Comparison of ENCODE assay signal across 32 mouse cellular contexts in genomic region chr6:129380454-129380853, GRCm38 (mm10). TPM values are rescaled to one million over a fixed set of nuclear protein-coding genes. Genes with fewer than 3 reads are reported as not detected.
"Had no signal": no experiment of that assay in that cellular context is flagged by ENCODE, and none has a peak within 500 bp of the region (broad histone marks: within the 10 kb centered on the region; RNA-seq: fewer than 3 reads in every experiment).

No protein-coding gene starts in this region.

- H3K36me3 ChIP-seq: limb, embryonic 10.5 days; limb, embryonic 13.5 days; liver, embryonic 12.5 days; liver, embryonic 15.5 days; lung, embryonic 15.5 days; midbrain, embryonic 10.5 days; midbrain, embryonic 13.5 days; neural tube, embryonic 12.5 days; neural tube, embryonic 15.5 days had no signal

- H3K4me1 ChIP-seq: limb, embryonic 10.5 days; limb, embryonic 13.5 days; liver, embryonic 12.5 days; liver, embryonic 15.5 days; lung, embryonic 15.5 days; neural tube, embryonic 15.5 days had no signal

- H3K4me2 ChIP-seq: limb, embryonic 13.5 days; liver, embryonic 12.5 days; liver, embryonic 15.5 days; lung, embryonic 15.5 days; midbrain, embryonic 13.5 days; neural tube, embryonic 12.5 days; neural tube, embryonic 15.5 days had no signal

- H3K9me3 ChIP-seq: limb, embryonic 10.5 days; limb, embryonic 13.5 days; liver, embryonic 12.5 days; liver, embryonic 15.5 days; lung, embryonic 15.5 days; megakaryocyte, embryonic 14.5 days; midbrain, embryonic 10.5 days; midbrain, embryonic 13.5 days; neural tube, embryonic 12.5 days; neural tube, embryonic 15.5 days had no signal

- H3K4me3 ChIP-seq: limb, embryonic 10.5 days; limb, embryonic 13.5 days; liver, embryonic 12.5 days; liver, embryonic 15.5 days; lung, embryonic 15.5 days; megakaryocyte, embryonic 14.5 days; midbrain, embryonic 10.5 days; midbrain, embryonic 13.5 days; neural tube, embryonic 12.5 days; neural tube, embryonic 15.5 days had no signal

- H3K27me3 ChIP-seq: limb, embryonic 13.5 days; liver, embryonic 12.5 days; liver, embryonic 15.5 days; lung, embryonic 15.5 days; megakaryocyte, embryonic 14.5 days; midbrain, embryonic 13.5 days; neural tube, embryonic 12.5 days; neural tube, embryonic 15.5 days had no signal

- H3K9ac ChIP-seq: limb, embryonic 13.5 days; liver, embryonic 12.5 days; liver, embryonic 15.5 days; lung, embryonic 15.5 days; midbrain, embryonic 13.5 days; neural tube, embryonic 12.5 days; neural tube, embryonic 15.5 days had no signal

- ATAC-seq: liver, embryonic 12.5 days; midbrain, embryonic 13.5 days had no signal

- H3K27ac ChIP-seq: limb, embryonic 10.5 days; limb, embryonic 13.5 days; liver, embryonic 12.5 days; liver, embryonic 15.5 days; lung, embryonic 15.5 days; midbrain, embryonic 10.5 days; midbrain, embryonic 13.5 days; neural tube, embryonic 12.5 days; neural tube, embryonic 15.5 days had no signal

- DNase-seq: kidney, adult 18-20 months; kidney, adult 9 months; kidney, postnatal 14 days; kidney, postnatal 4 days; liver; lung, adult 18-20 months; lung, postnatal 10 days; lung, postnatal 36 days; right cerebral cortex, adult 18-20 months; right cerebral cortex, postnatal 25 days; thymus, adult 18-20 months; thymus, postnatal 36 days had no signal

RNA-seq across cellular contexts. Expression of gene Clec12b, which starts 5.2 kb away (rescaled TPM):
- total RNA-seq: layer of hippocampus, adult 8-10 months; layer of hippocampus, postnatal 25 days; left cerebral cortex, adult 18-20 months; left cerebral cortex, postnatal 25 days had no signal
- polyA plus RNA-seq: limb, embryonic 10.5 days; liver, embryonic 12.5 days; midbrain, embryonic 10.5 days; neural tube, embryonic 12.5 days; small intestine, adult 2 months; spleen, adult 2 months; stomach, embryonic 16.5 days had no signal

RNA-seq across cellular contexts. Expression of gene Clec1b, which starts 16.6 kb away (rescaled TPM):
- total RNA-seq: layer of hippocampus, postnatal 25 days; left cerebral cortex, postnatal 25 days had no signal
- polyA plus RNA-seq: testis, adult 2 months had no signal

RNA-seq across cellular contexts. Expression of gene Clec9a, which starts 28.2 kb away (rescaled TPM):
- total RNA-seq: layer of hippocampus, adult 8-10 months; layer of hippocampus, postnatal 25 days; left cerebral cortex, adult 18-20 months; left cerebral cortex, postnatal 25 days had no signal
- polyA plus RNA-seq: testis, adult 2 months had no signal

RNA-seq across cellular contexts. Expression of gene Clec12a, which starts 38.0 kb away (rescaled TPM):
- total RNA-seq: layer of hippocampus, postnatal 25 days had no signal

RNA-seq across cellular contexts. Expression of gene 4922502D21Rik, which starts 48.9 kb away (rescaled TPM):
- total RNA-seq: layer of hippocampus, adult 8-10 months; layer of hippocampus, postnatal 25 days; left cerebral cortex, adult 18-20 months; left cerebral cortex, postnatal 25 days had no signal
- polyA plus RNA-seq: kidney, embryonic 16.5 days; limb, embryonic 10.5 days; limb, embryonic 13.5 days; liver, embryonic 12.5 days; liver, embryonic 15.5 days; lung, embryonic 15.5 days; midbrain, embryonic 10.5 days; midbrain, embryonic 13.5 days; neural tube, embryonic 12.5 days; neural tube, embryonic 15.5 days; small intestine, adult 2 months; spleen, adult 2 months; stomach, embryonic 16.5 days; urinary bladder, adult 2 months had no signal
